Mouse (Mus musculus) embryonic facial prominence, embryonic 10.5 days (tissue): ENCODE measurements around the gene Nod1. TPM values are rescaled to one million over a fixed set of nuclear protein-coding genes. Genes with fewer than 3 reads are reported as not detected.

Source experiments
- DNase-seq: peaks from one replicate; pipeline ENCODE4 v3.0.0-alpha.2; 2017; ENCODE audit warnings: low spot score
- H3K27ac ChIP-seq: fragments of 300-500 bp; sonication (generic); replicated peaks from 2 replicates; pipeline ENCODE4 v1.5.1; 2016; ENCODE audit warnings: mild to moderate bottlenecking
- H3K27me3 ChIP-seq: fragments of 300-500 bp; sonication (generic); replicated peaks from 2 replicates; pipeline ENCODE4 v1.6.1; 2016; ENCODE audit warnings: low read depth, mild to moderate bottlenecking; ENCODE audit not compliant: poor library complexity, severe bottlenecking
- H3K36me3 ChIP-seq: fragments of 300-500 bp; sonication (generic); replicated peaks from 2 replicates; pipeline ENCODE4 v1.6.1; 2016; ENCODE audit warnings: mild to moderate bottlenecking, moderate library complexity
- H3K4me1 ChIP-seq: fragments of 300-500 bp; sonication (generic); 2 replicates; pipeline ENCODE4 v1.6.1; 2016
- H3K4me3 ChIP-seq: fragments of 300-500 bp; sonication (generic); 2 replicates; pipeline ENCODE4 v1.5.1; 2016; ENCODE audit warnings: mild to moderate bottlenecking, moderate library complexity
- H3K9me3 ChIP-seq: fragments of 300-500 bp; sonication (generic); 2 replicates; pipeline ENCODE4 v1.6.1; 2016; ENCODE audit warnings: mild to moderate bottlenecking
- WGBS: fragments of 180-500 bp; shearing (Covaris S2); methylation state at CpG from one replicate; pipeline ENCODE4 v1.1.7; 2016; 5-methylcytosine and 5-hydroxymethylcytosine counted together
- polyA plus RNA-seq: library from polyadenylated mRNA; unstranded; fragments of >200 nt; fragmentation: Nextera tagmentation; extraction: Ambion mirVana; gene quantifications from 2 replicates; pipeline ENCODE4 v1.2.1, GENCODE M21; 2016

Nod1 gene
- polyA plus RNA-seq, 1 experiment from 2014 or later: 1.4 TPM

DNA sequence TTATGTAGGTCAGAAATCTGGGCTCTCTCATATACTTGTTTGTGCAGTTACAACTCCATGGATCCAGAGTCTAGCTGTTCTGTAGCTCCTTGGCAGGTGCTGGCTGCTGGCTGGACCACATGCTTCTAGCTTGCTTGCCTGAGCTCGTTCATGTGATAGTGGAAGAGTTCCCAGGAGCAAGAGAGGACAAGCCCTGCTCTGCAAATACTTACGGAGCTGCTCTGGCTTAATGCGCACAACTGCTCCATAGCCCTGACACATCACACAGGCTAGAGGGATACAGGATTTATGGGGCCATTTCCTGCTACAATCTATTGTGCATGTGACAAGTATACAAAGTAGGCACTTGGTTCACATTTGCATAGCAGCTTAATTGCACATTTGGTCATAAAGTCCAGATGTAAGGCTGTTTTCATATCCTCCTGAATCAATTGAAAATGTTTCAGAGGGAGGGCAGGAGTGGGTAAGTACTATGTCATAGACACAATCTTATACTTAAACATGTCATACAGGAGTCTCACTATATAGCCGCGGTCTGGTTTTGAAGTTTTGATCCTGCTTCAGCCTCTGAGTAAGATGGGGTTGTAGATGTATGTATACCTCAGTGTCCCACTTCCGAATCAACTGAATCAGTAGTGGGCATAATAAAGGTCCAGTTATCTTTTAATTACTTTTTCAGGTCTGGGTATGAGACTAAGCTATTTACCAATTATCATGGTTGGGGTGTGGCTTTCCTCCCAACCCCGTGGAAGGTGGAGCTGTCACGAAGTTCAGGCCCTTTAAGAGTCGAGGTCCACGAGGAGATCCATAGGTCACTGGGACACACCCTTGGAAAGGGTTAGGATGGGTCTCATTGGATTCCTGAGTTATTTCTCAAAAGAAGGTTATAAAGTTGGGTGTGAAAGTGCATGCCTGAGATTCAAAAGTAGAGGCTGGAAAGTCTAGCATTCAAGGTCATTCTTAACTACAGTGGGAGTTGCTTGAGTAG lies 66.1 kb downstream of the Nod1 start:
- WGBS: 92% methylated on average over 10 of the region's 10 CpGs
- Histone ChIP-seq H3K27me3 (no peaks in the 10 kb centered on the region), H3K4me3 (no peak overlapping the region), H3K9me3 (no peaks in the 10 kb centered on the region), H3K4me1 (no peaks in the 10 kb centered on the region), H3K27ac (no peak overlapping the region), H3K36me3 (no peaks in the 10 kb centered on the region)
- no peak for DNase-seq

DNA sequence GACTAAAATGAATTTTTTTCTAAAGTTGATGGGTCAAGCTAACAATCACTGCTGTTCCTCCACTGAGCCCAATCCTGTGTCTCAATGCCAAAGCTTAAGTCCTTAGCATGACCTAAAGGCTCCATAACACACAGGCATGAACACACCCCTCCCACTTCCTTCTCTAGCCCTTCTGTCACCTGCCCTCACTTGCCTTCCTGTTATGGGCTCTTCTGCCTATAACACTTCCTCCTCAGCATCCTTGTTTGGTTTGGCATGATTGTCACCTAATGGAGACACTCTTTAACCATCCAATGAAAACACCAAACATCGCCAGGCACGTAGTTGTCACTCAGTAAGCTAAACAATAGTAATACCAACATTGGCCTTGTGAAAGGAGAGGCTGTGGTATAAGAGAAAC lies 69.9 kb downstream of the Nod1 start:
- WGBS: 89% methylated on average over 2 of the region's 2 CpGs
- H3K4me1 ChIP-seq: no peaks in the 10 kb centered on the region

DNA sequence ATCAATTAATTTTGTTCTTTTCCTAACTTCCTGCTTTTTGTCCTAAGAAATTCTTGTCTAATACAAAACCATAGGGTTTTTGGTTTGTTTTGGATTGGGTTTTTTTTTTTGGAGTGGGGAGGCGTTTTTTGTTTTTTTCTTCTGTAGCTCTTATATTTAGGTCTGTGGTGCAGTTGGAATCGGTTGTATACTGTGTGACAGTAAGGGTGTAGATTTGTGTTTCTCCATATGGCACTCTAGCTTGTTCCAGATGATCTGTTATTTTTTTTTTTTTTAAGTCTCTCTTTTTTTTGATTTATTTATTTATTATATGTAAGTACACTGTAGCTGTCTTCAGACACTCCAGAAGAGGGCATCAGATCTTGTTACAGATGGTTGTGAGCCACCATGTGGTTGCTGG lies 72.2 kb downstream of the Nod1 start:
- H3K27me3 ChIP-seq: no peaks in the 10 kb centered on the region
- no peaks in the 10 kb centered on the region for H3K4me1 ChIP-seq
- no peak for DNase-seq
- H3K36me3 ChIP-seq: no peaks in the 10 kb centered on the region
- no peak overlapping the region for H3K4me3 ChIP-seq
- H3K27ac ChIP-seq: no peak overlapping the region
- H3K9me3 ChIP-seq: no peaks in the 10 kb centered on the region
- 97% methylated on average over 2 of the region's 2 CpGs for WGBS

More for the DNA sequence above, 69.9 kb downstream of the Nod1 start:
- no peak overlapping the region for H3K27ac ChIP-seq
- no peak for DNase-seq
- no peak overlapping the region for H3K4me3 ChIP-seq
- no peaks in the 10 kb centered on the region for H3K9me3 ChIP-seq
- H3K27me3 ChIP-seq: no peaks in the 10 kb centered on the region
- no peaks in the 10 kb centered on the region for H3K36me3 ChIP-seq

DNA sequence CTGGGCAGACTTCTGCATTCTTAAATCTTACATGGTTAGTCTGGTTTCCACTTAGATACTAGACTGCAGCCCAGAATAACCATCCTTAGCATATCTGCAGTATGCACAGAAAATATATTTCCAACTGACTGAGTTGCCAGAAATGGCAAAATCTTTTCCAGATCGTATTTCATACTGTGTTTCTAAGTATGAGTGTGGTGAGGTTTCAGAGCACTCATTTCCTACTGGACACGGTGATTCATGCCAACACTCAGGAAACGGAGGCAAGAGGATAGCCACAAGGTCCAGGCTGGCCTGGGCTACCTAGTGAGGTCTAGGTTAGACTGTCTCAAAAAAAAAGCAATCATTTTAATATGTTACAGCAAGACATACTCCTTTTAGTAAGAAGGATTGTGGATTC lies 81.0 kb downstream of the Nod1 start:
- Histone ChIP-seq H3K27me3 (no peaks in the 10 kb centered on the region), H3K4me1 (peaks cover 3% of the 10 kb centered on the region), H3K9me3 (no peaks in the 10 kb centered on the region), H3K4me3 (no peak overlapping the region), H3K27ac (no peak overlapping the region), H3K36me3 (no peaks in the 10 kb centered on the region)
- DNase-seq: no peak
- WGBS: 91% methylated on average over 3 of the region's 3 CpGs

DNA sequence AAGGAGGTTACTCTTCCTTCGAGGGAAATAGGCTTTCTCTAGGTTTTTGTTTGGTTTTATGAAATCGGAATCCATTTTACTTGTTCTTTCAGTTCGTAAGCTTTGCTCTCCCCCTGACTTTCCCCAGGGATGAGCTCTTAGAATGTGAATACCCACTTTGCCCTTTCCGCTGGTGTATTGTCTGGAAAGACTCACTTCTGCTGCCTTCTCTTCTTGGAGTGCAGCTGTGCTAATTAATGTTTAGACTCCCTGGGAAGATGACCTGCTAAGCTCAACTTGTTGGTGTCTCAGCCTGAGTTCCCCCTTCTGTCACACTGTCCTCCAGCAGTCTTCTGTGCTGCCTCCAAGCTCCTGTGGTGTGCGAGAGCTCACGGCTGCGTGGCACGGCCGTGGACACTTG lies 82.2 kb downstream of the Nod1 start:
- H3K4me1 ChIP-seq: peaks cover 7% of the 10 kb centered on the region
- H3K4me3 ChIP-seq: no peak overlapping the region
- DNase-seq: no peak
- H3K9me3 ChIP-seq: no peaks in the 10 kb centered on the region
- H3K36me3 ChIP-seq: no peaks in the 10 kb centered on the region
- 66% methylated on average over 9 of the region's 9 CpGs for WGBS
- no peaks in the 10 kb centered on the region for H3K27me3 ChIP-seq
- no peak overlapping the region for H3K27ac ChIP-seq

DNA sequence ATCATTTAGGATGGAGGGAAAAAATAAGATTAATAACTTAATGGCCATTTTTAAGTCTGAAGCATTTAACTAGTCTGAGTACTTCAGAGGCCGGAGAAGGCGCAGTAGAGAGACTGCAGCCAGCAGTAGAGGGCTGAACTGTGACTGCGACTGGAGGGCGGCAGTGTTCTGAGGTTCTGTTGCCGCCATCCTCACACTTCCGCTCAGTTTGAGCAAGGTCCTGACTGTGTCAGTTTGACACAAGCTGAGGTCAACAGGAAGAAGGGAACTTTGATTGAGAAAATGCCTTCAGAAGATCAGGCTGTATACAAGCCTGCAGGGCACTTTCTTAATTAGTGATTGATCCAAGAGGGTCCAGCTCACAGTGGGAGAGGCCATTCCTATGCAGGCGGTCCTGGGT lies 86.2 kb downstream of the Nod1 start:
- Histone ChIP-seq H3K27ac (no peak overlapping the region), H3K9me3 (no peaks in the 10 kb centered on the region), H3K36me3 (no peaks in the 10 kb centered on the region), H3K4me1 (peaks cover 7% of the 10 kb centered on the region), H3K4me3 (no peak overlapping the region), H3K27me3 (no peaks in the 10 kb centered on the region)
- no peak for DNase-seq
- WGBS: 54% methylated on average over 7 of the region's 7 CpGs

DNA sequence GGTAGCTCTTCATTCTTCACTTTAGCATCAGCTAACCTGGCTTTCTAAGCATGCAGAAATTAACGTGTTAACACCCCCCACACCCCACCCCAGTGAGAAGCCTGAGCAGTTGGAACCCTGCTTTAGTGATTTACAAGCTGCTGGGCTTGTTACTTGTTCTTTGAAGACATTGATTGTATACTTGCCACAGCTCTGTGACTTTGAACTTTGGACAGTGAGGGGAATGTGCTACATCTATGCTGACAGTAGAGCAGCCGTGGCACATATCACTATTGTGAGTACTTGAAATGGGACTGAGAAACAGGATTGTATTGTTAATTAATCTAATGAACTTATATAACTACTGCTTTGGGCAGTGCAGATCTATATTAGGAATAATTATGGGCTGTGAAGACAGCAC lies 89.0 kb downstream of the Nod1 start:
- WGBS: 92% methylated on average over 2 of the region's 2 CpGs
- H3K9me3 ChIP-seq: no peaks in the 10 kb centered on the region
- H3K27me3 ChIP-seq: no peaks in the 10 kb centered on the region
- H3K4me1 ChIP-seq: peaks cover 7% of the 10 kb centered on the region
- no peak overlapping the region for H3K4me3 ChIP-seq
- H3K27ac ChIP-seq: no peak overlapping the region
- DNase-seq: no peak
- H3K36me3 ChIP-seq: peaks cover 5% of the 10 kb centered on the region

DNA sequence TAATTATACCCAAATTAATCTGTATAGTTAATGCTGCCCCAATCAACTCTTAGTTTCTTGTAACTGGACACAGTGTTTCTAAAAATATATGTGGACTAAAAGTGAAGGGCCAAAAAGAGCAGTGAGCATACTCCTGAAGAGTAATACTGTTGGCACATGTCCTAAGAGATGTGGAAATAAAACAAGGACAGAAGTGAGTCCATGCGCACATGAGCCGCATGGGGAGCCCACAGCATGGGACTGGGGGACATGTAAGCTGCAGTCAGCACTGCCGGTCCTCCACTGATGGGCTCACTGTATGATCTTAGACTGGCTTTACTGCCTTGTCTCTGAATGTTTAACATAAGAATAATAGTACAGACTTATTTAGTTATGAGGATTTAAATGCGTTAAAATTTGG lies 92.3 kb downstream of the Nod1 start:
- Histone ChIP-seq H3K36me3 (peaks cover 5% of the 10 kb centered on the region), H3K27me3 (no peaks in the 10 kb centered on the region), H3K9me3 (no peaks in the 10 kb centered on the region), H3K4me1 (peaks cover 3% of the 10 kb centered on the region; the same call in 1 of the 2 replicates), H3K4me3 (no peak overlapping the region), H3K27ac (no peak overlapping the region)
- DNase-seq: no peak
- WGBS: 93% methylated on average over 4 of the region's 4 CpGs

DNA sequence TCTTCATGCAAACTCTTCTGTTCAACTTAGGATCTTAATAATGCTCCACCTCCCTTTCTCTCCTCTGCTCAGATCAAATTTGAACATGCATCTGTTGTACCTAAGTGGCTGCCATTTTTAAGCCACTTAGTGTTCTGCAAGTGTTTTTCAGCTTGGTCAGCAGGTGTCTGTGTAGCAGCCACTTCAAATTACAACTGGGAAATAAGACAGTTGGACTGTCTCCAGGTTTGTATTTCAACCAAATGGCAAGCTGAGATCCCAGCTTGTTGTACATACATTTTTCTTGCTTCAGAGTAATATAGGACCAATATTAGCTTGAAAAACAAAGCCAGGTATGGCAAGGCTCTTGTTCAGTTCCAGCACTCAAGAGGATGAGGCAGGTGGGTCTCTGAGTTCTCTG lies 93.9 kb downstream of the Nod1 start:
- Histone ChIP-seq H3K27ac (no peak overlapping the region), H3K4me1 (peaks cover 3% of the 10 kb centered on the region), H3K27me3 (no peaks in the 10 kb centered on the region), H3K36me3 (peaks cover 5% of the 10 kb centered on the region), H3K9me3 (no peaks in the 10 kb centered on the region), H3K4me3 (no peak overlapping the region)
- no peak for DNase-seq

DNA sequence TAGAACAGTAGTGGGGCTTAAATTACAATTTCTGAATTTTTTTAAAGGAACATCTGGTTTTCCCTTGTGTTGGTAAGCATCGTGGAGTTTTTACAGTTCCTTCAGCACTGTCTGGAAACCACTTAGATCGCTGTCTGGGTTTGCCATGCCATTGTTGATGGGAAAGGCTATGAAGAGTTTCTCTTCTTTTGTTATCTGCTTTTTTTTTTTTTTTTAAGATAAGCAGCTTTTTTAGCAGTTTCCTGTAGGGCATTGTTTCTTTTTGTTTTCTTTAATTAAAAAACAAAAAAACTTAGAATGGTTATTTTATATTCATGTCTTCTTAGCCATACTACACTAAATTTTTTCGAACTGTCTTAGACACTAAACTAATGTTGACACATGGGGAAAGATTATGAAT lies 94.8 kb downstream of the Nod1 start:
- Histone ChIP-seq H3K27ac (no peak overlapping the region), H3K9me3 (no peaks in the 10 kb centered on the region), H3K4me1 (peaks cover 8% of the 10 kb centered on the region), H3K36me3 (peaks cover 5% of the 10 kb centered on the region), H3K4me3 (no peak overlapping the region), H3K27me3 (no peaks in the 10 kb centered on the region)
- DNase-seq: no peak
- WGBS: 90% methylated on average over 3 of the region's 3 CpGs

DNA sequence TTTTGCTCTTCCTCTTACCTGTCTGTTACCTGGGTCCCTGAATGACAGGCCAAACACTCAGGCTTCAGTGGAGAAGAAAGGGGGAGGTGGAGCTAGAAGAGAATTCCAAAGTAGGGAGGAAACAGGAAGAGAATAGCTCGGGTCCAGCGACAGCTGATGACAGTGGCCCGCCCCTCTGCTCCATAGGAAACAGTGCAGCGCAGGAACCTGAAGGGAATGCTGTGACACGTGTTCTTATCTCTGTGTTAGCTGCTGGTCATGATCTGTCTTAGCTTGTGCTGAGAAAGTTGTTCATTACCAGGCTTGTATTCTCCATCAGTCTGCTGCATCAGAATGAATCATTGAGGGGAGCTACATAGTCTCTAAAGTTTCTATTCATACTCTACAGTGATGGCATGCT lies 95.6 kb downstream of the Nod1 start:
- no peak overlapping the region for H3K4me3 ChIP-seq
- no peak overlapping the region for H3K27ac ChIP-seq
- WGBS: 45% methylated on average over 5 of the region's 5 CpGs
- no peaks in the 10 kb centered on the region for H3K9me3 ChIP-seq
- no peak for DNase-seq
- peaks cover 5% of the 10 kb centered on the region for H3K36me3 ChIP-seq
- H3K4me1 ChIP-seq: peaks cover 9% of the 10 kb centered on the region
- H3K27me3 ChIP-seq: no peaks in the 10 kb centered on the region
